Mouse (Mus musculus): ENCODE measurements at regions not wholly inside any gene's neighbourhood (a gene's known extent, or its start where the extent isn't known, plus 50 kb on each side); places are given as distances from the start of the nearest gene placed in this dataset.

DNA sequence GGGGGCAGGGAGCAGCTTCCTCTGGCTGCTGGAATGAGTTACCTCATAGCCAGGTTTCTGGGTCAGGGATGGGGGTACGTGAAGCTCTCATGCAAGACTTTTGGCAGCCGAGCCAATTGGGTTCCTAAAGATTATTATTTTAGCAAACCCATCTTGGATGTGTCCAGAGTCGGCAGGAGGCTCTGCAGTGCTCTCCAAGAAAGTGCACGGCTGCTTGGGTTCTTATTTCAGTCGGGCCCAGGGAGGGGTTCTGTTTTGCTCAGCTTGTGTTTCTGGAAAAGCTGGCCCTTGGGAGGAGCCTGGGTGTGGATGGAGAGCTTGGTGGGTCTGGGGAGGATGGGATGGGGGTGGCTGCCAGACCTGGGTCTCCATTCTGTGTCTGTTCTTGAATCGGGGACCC, 70.8 kb downstream of the Gm26897 start:
- Histone ChIP-seq H3K4me1 (ENCODE audit: control insufficient read depth in 1 of 2, insufficient read depth in 2 of 2, low read length in 2 of 2) (no peaks in the 10 kb centered on the region), H3K27me3 (ENCODE audit: control insufficient read depth in 1 of 2, insufficient read depth in 2 of 2, low read length in 2 of 2) (no peaks in the 10 kb centered on the region), H3K9me3 (replicated peaks; ENCODE audit: insufficient read depth, low read length) (no peaks in the 10 kb centered on the region), H3K79me2 (ENCODE audit: control insufficient read depth, insufficient read depth, low read length, poor library complexity) (no peaks in the 10 kb centered on the region), H3K36me3 (ENCODE audit: control insufficient read depth in 1 of 2, insufficient read depth in 2 of 2, low read length in 2 of 2) (no peaks in the 10 kb centered on the region), H3K4me3 (ENCODE audit: control insufficient read depth in 1 of 2, insufficient read depth in 1 of 2, low read depth in 2 of 2, low read length in 2 of 2) (no peak overlapping the region), H3K27ac (ENCODE audit: control insufficient read depth, low read depth, low read length) (no peak overlapping the region), H3K9ac (ENCODE audit: control insufficient read depth, low read depth, low read length, poor library complexity, severe bottlenecking) (no peak overlapping the region)
- DNase-seq (ENCODE audit: low read depth, low spot score): no peak
- TF ChIP-seq KAT2A (conservative IDR thresholded peaks at IDR 0.05; ENCODE audit: low read depth, low read length) (no peak), SIN3A (IDR thresholded peaks at IDR 0.05; ENCODE audit: low read length) (no peak), CHD2 (IDR thresholded peaks at IDR 0.05; ENCODE audit: low read length) (no peak), TBP (IDR thresholded peaks at IDR 0.05; ENCODE audit: low read depth, low read length) (no peak), E2F4 (IDR thresholded peaks at IDR 0.05; ENCODE audit: borderline replicate concordance, low read depth, low read length) (no peak), MAFK (IDR thresholded peaks at IDR 0.05; ENCODE audit: borderline replicate concordance, low read depth, low read length) (no peak), ZC3H11A (IDR thresholded peaks at IDR 0.05; ENCODE audit: low read depth, low read length) (no peak), USF2 (IDR thresholded peaks at IDR 0.05; ENCODE audit: borderline replicate concordance in 1 of 2, insufficient read depth in 1 of 2, low read depth in 1 of 2, low read length in 2 of 2) (no peak), CTCF (IDR thresholded peaks at IDR 0.05 in 2 of 3, conservative IDR thresholded peaks at IDR 0.05 in 1 of 3; ENCODE audit: control insufficient read depth in 1 of 3, insufficient read depth in 1 of 3, low read depth in 2 of 3, low read length in 3 of 3, poor library complexity in 1 of 3, severe bottlenecking in 1 of 3) (no peak), POLR2A (IDR thresholded peaks at IDR 0.05; ENCODE audit: control insufficient read depth in 1 of 2, insufficient read depth in 1 of 2, low read depth in 1 of 2, low read length in 2 of 2, poor library complexity in 1 of 2) (no peak), POLR2AphosphoS5 (IDR thresholded peaks at IDR 0.05; ENCODE audit: borderline replicate concordance, low read depth, low read length) (no peak), JUND (IDR thresholded peaks at IDR 0.05; ENCODE audit: low read depth, low read length) (no peak), NRF1 (IDR thresholded peaks at IDR 0.05; ENCODE audit: insufficient read depth, low read depth, low read length, poor library complexity, severe bottlenecking) (no peak), MAX (IDR thresholded peaks at IDR 0.05; ENCODE audit: low read length) (no peak), ELF1 (IDR thresholded peaks at IDR 0.05; ENCODE audit: low read depth, low read length) (no peak)

DNA sequence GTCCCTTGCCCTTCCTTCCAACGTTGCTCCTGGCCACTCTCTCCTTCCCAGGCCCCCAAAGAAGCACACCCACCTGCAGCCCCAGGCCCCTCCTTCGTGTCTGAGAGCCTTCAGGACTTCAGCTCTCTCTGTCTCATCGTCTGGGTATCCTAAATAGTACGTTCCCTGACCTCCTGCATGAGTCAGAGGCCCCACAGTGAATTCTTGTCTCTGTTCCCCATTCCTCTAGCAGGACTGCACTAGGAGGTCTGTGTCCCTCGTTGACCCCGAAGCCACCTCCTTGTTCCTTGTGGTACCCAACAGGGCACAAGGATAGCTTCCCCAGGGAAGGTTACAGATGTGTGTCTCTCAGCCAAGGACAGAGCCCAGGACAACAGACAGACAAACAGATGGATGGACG, 71.4 kb downstream of the Gm26897 start:
- H3K36me3 ChIP-seq (ENCODE audit: control insufficient read depth in 1 of 2, insufficient read depth in 2 of 2, low read length in 2 of 2): no peaks in the 10 kb centered on the region
- H3K9me3 ChIP-seq (replicated peaks; ENCODE audit: insufficient read depth, low read length): no peaks in the 10 kb centered on the region
- no peak overlapping the region for H3K27ac ChIP-seq (ENCODE audit: control insufficient read depth, low read depth, low read length)
- H3K9ac ChIP-seq (ENCODE audit: control insufficient read depth, low read depth, low read length, poor library complexity, severe bottlenecking): no peak overlapping the region
- no peak overlapping the region for H3K4me3 ChIP-seq (ENCODE audit: control insufficient read depth in 1 of 2, insufficient read depth in 1 of 2, low read depth in 2 of 2, low read length in 2 of 2)
- no peak for DNase-seq (ENCODE audit: low read depth, low spot score)
- no peaks in the 10 kb centered on the region for H3K79me2 ChIP-seq (ENCODE audit: control insufficient read depth, insufficient read depth, low read length, poor library complexity)
- no peaks in the 10 kb centered on the region for H3K4me1 ChIP-seq (ENCODE audit: control insufficient read depth in 1 of 2, insufficient read depth in 2 of 2, low read length in 2 of 2)
- TF ChIP-seq NRF1 (IDR thresholded peaks at IDR 0.05; ENCODE audit: insufficient read depth, low read depth, low read length, poor library complexity, severe bottlenecking) (no peak), TBP (IDR thresholded peaks at IDR 0.05; ENCODE audit: low read depth, low read length) (no peak), MYB (IDR thresholded peaks at IDR 0.05; ENCODE audit: low read depth, low read length) (no peak), SMC3 (IDR thresholded peaks at IDR 0.05; ENCODE audit: low read depth, low read length) (no peak), MEF2A (IDR thresholded peaks at IDR 0.05; ENCODE audit: extremely low read depth, insufficient replicate concordance, low read depth, low read length, poor library complexity, severe bottlenecking) (no peak), GABPA (IDR thresholded peaks at IDR 0.05; ENCODE audit: low read depth, low read length) (no peak), NELFE (IDR thresholded peaks at IDR 0.05; ENCODE audit: low read depth, low read length) (no peak), KAT2A (conservative IDR thresholded peaks at IDR 0.05; ENCODE audit: low read depth, low read length) (no peak), POLR2AphosphoS2 (IDR thresholded peaks at IDR 0.05; ENCODE audit: low read length) (no peak), ZC3H11A (IDR thresholded peaks at IDR 0.05; ENCODE audit: low read depth, low read length) (no peak)
- no peaks in the 10 kb centered on the region for H3K27me3 ChIP-seq (ENCODE audit: control insufficient read depth in 1 of 2, insufficient read depth in 2 of 2, low read length in 2 of 2)
